Mouse (Mus musculus) spleen, adult 18-20 months (tissue): ENCODE results near the gene Usp19.

Experiments
- DNase-seq, 2 experiments: peaks; one replicate each; pipeline ENCODE4 v3.0.0; 2022; ENCODE audit warnings: mixed read lengths in 2 of 2

Usp19 gene

GRCm38 (mm10) chr9:108490559-108491285, at the start of gene Usp19:
Usp19 (plus strand) TSS chr9:108490602.
- peak; percentile 88 to 92 for DNase-seq

- no peak for DNase-seq
Measured at GRCm38 (mm10) chr9:108441236-108441919, 49.0 kb upstream of the Usp19 start.

GRCm38 (mm10) chr9:108445125-108445524, 45.3 kb upstream of the Usp19 start:
- no peak for DNase-seq

GRCm38 (mm10) chr9:108449860-108450259, 40.5 kb upstream of the Usp19 start:
- DNase-seq, result no peak

GRCm38 (mm10) chr9:108450292-108451169, 39.9 kb upstream of the Usp19 start:
- DNase-seq, result no peak

GRCm38 (mm10) chr9:108451170-108451493, 39.3 kb upstream of the Usp19 start:
- no peak for DNase-seq

GRCm38 (mm10) chr9:108451519-108452160, 38.8 kb upstream of the Usp19 start:
- no peak for DNase-seq

- peak; percentile 61 to 85 for DNase-seq
Measured at GRCm38 (mm10) chr9:108452291-108452906, 38.0 kb upstream of the Usp19 start.

- DNase-seq, result no peak
Measured at GRCm38 (mm10) chr9:108452911-108453310, 37.5 kb upstream of the Usp19 start.

- DNase-seq, result no peak
Measured at GRCm38 (mm10) chr9:108453458-108453857, 36.9 kb upstream of the Usp19 start.

GRCm38 (mm10) chr9:108454429-108454828, 36.0 kb upstream of the Usp19 start:
- DNase-seq, result no peak

GRCm38 (mm10) chr9:108455747-108456571, 34.4 kb upstream of the Usp19 start:
- DNase-seq, result no peak

GRCm38 (mm10) chr9:108456953-108457352, 33.4 kb upstream of the Usp19 start:
- DNase-seq, result no peak

GRCm38 (mm10) chr9:108459939-108460318, 30.5 kb upstream of the Usp19 start:
- DNase-seq, result no peak

- DNase-seq, result peak; percentile 73 to 84
Measured at GRCm38 (mm10) chr9:108460319-108461178, 29.9 kb upstream of the Usp19 start, which contains the start of gene Ccdc71. Ccdc71 (plus strand) TSS chr9:108460527.

- no peak for DNase-seq
Measured at GRCm38 (mm10) chr9:108461181-108461631, 29.2 kb upstream of the Usp19 start, which contains the start of gene Klhdc8b. Klhdc8b (minus strand) TSS chr9:108461581.

- DNase-seq, result no peak
Measured at GRCm38 (mm10) chr9:108461675-108462074, 28.7 kb upstream of the Usp19 start.

- DNase-seq, result no peak
Measured at GRCm38 (mm10) chr9:108462192-108462591, 28.2 kb upstream of the Usp19 start.

- DNase-seq, result no peak
Measured at GRCm38 (mm10) chr9:108463713-108464112, 26.7 kb upstream of the Usp19 start.

GRCm38 (mm10) chr9:108466219-108466618, 24.2 kb upstream of the Usp19 start:
- DNase-seq, result no peak
